Mouse (Mus musculus): ENCODE measurements around the gene Calhm1. TPM values are rescaled to one million over a fixed set of nuclear protein-coding genes. Genes with fewer than 3 reads are reported as not detected.
"Not testable (repeated sequence)": the region's sequence is repeated elsewhere in the genome, so short reads cannot be mapped to it uniquely, and the experiment has no call there.

The Calhm1 gene
- polyA plus RNA-seq, 1 experiment, result not detected

DNA sequence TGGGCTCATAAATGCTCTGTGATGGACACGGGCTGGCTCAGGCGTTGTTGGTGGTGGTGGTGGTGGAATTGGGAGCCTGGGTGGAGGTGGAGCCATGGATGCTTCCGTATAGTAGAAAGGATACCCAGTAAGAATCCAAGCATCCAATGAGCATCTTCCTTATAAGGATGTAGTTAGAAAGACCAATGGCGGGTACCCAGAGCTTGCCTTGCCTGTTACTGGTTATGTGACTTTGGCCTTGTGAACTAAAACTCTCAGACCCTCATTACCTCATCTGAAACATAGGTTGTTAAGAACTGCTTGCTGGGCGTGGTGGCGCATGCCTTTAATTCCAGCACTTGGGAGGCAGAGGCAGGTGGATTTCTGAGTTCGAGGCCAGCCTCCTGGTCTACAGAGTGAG lies 9.7 kb upstream of the Calhm1 start:
- TF ChIP-seq POLR2A (IDR thresholded peaks at IDR 0.05; ENCODE audit: low read depth, low read length) (no peak), CTCF (IDR thresholded peaks at IDR 0.05; ENCODE audit: extremely low read depth, insufficient read depth, insufficient read length, insufficient replicate concordance) (no peak)
- H3K27me3 ChIP-seq (ENCODE audit: control insufficient read depth, insufficient read depth, low read length), result no peaks in the 10 kb centered on the region
- peaks cover under 1% of the 10 kb centered on the region; the same call in 1 of the 2 replicates for H3K4me1 ChIP-seq (ENCODE audit: control insufficient read depth, insufficient read depth, insufficient read length)
- H3K27ac ChIP-seq (ENCODE audit: insufficient read depth, low read length), result no peak overlapping the region
- no peaks in the 10 kb centered on the region for H3K36me3 ChIP-seq (ENCODE audit: control insufficient read depth, insufficient read depth, low read length)
- no peak for DNase-seq (ENCODE audit: low read depth in 1 of 2, low spot score in 2 of 2)
- H3K4me3 ChIP-seq (ENCODE audit: extremely low read depth, insufficient read depth, insufficient read length), result no peak overlapping the region
- 90% methylated on average over 7 of the region's 7 CpGs for WGBS

DNA sequence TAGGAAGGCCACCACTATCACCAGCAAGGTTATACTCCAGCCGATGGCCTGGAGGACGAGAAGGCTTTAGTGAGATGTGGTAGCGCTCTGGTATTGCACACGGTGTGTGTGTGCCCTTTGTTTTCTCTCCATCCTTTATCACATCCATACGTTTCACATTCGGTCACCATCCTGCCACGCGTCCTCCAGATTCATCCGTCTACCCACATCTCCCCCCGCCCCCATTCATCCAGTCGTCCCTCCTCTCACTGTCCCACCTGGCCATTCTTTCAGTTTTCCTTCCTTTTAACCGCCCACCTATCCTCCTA lies 8.0 kb upstream of the Calhm1 start:
- no peak overlapping the region for H3K27ac ChIP-seq (ENCODE audit: insufficient read depth, low read length)
- WGBS, result 75% methylated on average over 12 of the region's 12 CpGs
- no peak for DNase-seq (ENCODE audit: low read depth in 1 of 2, low spot score in 2 of 2)
- H3K4me3 ChIP-seq (ENCODE audit: extremely low read depth, insufficient read depth, insufficient read length), result no peak overlapping the region
- H3K36me3 ChIP-seq (ENCODE audit: control insufficient read depth, insufficient read depth, low read length), result no peaks in the 10 kb centered on the region
- H3K4me1 ChIP-seq (ENCODE audit: control insufficient read depth, insufficient read depth, insufficient read length), result peaks cover 12% of the 10 kb centered on the region; the same call in 1 of the 2 replicates
- H3K27me3 ChIP-seq (ENCODE audit: control insufficient read depth, insufficient read depth, low read length), result no peaks in the 10 kb centered on the region
- TF ChIP-seq POLR2A (IDR thresholded peaks at IDR 0.05; ENCODE audit: low read depth, low read length) (no peak), CTCF (IDR thresholded peaks at IDR 0.05; ENCODE audit: extremely low read depth, insufficient read depth, insufficient read length, insufficient replicate concordance) (no peak)

DNA sequence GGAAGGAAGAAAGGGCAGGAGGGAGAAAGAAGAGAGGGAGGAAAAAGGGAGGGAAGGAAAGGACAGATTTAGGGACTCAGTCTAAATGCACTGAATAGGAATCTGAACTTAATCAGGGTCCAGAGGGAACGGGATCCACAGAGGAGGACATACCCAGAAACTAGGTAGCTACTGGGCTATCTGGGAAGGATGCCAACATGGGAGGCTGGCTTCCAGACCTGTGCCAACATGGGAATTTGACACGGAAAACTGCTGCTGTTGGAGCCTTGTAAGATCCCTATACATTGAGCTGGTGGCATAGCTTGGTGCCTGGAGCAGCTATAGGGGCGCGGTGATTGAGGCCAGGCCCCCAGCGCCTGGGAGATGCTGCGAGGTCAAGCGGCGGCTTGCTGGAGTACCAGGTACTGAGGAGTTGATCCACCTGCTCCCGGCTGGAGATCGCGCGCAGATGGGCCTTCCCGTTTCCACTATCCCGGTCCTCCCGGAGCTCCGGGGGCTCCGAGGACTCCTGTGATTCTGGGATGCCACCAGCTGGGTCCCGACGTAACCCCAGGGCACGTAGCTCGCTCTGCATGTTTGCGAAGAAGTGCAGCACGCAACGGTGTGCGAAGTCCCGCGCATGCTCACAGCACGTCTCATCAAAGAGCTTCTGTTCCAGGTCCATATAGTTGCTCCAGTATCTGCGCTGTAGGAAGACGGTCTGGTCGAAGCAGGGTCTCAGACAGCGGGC lies 7.4 kb upstream of the Calhm1 start:
- TF ChIP-seq CTCF (IDR thresholded peaks at IDR 0.05; ENCODE audit: extremely low read depth, insufficient read depth, insufficient read length, insufficient replicate concordance) (no peak), POLR2A (IDR thresholded peaks at IDR 0.05; ENCODE audit: low read depth, low read length) (no peak)
- H3K36me3 ChIP-seq (ENCODE audit: control insufficient read depth, insufficient read depth, low read length), result no peaks in the 10 kb centered on the region
- no peak for DNase-seq (ENCODE audit: low read depth in 1 of 2, low spot score in 2 of 2)
- H3K4me3 ChIP-seq (ENCODE audit: extremely low read depth, insufficient read depth, insufficient read length), result no peak overlapping the region
- H3K27ac ChIP-seq (ENCODE audit: insufficient read depth, low read length), result no peak overlapping the region
- H3K4me1 ChIP-seq (ENCODE audit: control insufficient read depth, insufficient read depth, insufficient read length), result peaks cover 12% of the 10 kb centered on the region; the same call in 1 of the 2 replicates
- 44% methylated on average over 32 of the region's 32 CpGs for WGBS
- H3K27me3 ChIP-seq (ENCODE audit: control insufficient read depth, insufficient read depth, low read length), result no peaks in the 10 kb centered on the region

DNA sequence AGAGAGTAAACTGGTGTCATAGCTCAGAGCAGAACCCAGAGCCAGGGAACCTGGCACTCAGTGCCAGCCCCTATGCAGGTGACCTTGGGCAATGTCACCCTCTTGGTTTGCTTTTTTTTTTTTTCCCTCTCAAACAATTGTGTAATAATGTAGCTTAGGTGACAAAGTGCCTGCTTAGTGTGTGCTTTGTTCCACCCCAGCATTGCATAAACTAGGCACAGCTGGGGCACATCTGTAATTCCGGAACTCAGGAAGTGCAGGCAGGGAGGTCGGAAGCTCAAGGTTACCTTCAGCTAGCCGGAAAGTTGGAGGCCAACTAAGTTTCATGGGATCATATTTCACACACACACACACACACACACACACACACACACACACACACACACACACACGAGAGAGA lies 5.8 kb upstream of the Calhm1 start:
- TF ChIP-seq CTCF (IDR thresholded peaks at IDR 0.05; ENCODE audit: extremely low read depth, insufficient read depth, insufficient read length, insufficient replicate concordance) (no peak), POLR2A (IDR thresholded peaks at IDR 0.05; ENCODE audit: low read depth, low read length) (no peak)
- H3K27me3 ChIP-seq (ENCODE audit: control insufficient read depth, insufficient read depth, low read length), result no peaks in the 10 kb centered on the region
- no peak for DNase-seq (ENCODE audit: low read depth in 1 of 2, low spot score in 2 of 2)
- 61% methylated on average over 4 of the region's 4 CpGs for WGBS
- H3K4me3 ChIP-seq (ENCODE audit: extremely low read depth, insufficient read depth, insufficient read length), result no peak overlapping the region
- peaks cover 12% of the 10 kb centered on the region; the same call in 1 of the 2 replicates for H3K4me1 ChIP-seq (ENCODE audit: control insufficient read depth, insufficient read depth, insufficient read length)
- H3K27ac ChIP-seq (ENCODE audit: insufficient read depth, low read length), result no peak overlapping the region
- no peaks in the 10 kb centered on the region for H3K36me3 ChIP-seq (ENCODE audit: control insufficient read depth, insufficient read depth, low read length)

DNA sequence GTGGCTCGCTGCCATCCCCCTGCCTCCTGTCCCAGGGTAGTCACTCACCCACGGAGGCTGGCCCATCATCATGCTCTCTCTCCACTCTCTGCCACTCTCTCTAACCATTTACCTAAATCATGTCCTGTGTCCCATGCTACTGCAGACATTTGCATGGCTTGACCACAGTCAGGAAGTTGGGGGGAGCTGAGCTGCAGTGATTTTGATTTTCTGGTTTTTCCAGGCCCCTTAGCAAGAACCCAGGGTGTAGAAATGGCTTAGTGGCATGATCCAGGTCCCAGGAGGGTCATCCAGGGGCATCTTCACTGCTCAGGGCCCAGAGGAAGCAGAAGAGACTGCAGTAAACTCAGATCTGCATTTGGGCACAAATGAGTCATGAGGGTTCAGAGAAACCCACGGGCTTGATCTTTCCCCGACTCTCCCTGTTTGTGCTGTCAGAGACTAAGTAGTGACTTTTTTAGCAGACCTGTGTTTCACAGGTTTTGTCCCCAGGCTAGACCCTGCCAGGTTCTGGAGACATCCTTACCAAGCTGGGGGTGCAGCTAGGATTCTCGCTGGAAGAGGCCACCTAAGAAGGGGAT lies 4.3 kb upstream of the Calhm1 start:
- H3K27ac ChIP-seq (ENCODE audit: insufficient read depth, low read length), result no peak overlapping the region
- no peaks in the 10 kb centered on the region for H3K36me3 ChIP-seq (ENCODE audit: control insufficient read depth, insufficient read depth, low read length)
- 31% methylated on average over 5 of the region's 5 CpGs for WGBS
- H3K4me1 ChIP-seq (ENCODE audit: control insufficient read depth, insufficient read depth, insufficient read length), result peaks cover 12% of the 10 kb centered on the region; the same call in 1 of the 2 replicates
- no peak for TF ChIP-seq CTCF (IDR thresholded peaks at IDR 0.05; ENCODE audit: extremely low read depth, insufficient read depth, insufficient read length, insufficient replicate concordance)
- TF ChIP-seq POLR2A (IDR thresholded peaks at IDR 0.05; ENCODE audit: low read depth, low read length), result no peak
- no peaks in the 10 kb centered on the region for H3K27me3 ChIP-seq (ENCODE audit: control insufficient read depth, insufficient read depth, low read length)
- DNase-seq (ENCODE audit: low read depth in 1 of 2, low spot score in 2 of 2), result peak in 1 of 2 experiments; percentile 33
- no peak overlapping the region for H3K4me3 ChIP-seq (ENCODE audit: extremely low read depth, insufficient read depth, insufficient read length)

DNA sequence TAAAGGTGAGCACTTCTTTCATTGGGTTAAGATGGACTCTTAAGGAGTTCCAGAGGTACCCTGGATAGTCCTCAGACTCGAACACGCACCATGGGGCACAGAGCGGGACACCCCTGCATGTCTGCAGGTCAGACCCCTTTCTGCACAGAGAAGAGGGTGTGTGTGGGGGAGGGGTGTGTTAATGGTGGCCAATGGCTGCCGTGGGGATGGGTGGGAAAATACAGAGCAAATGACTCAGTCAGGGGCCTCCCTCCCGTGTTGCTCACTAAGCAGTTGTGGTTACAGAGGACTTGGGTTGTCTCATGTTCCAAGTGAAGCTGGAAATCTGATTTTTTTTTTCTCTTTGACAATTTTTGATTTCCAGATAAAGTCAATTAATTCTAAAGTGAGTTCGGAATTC lies 1.6 kb downstream of the Calhm1 start:
- no peaks in the 10 kb centered on the region for H3K36me3 ChIP-seq (ENCODE audit: control insufficient read depth, insufficient read depth, low read length)
- TF ChIP-seq POLR2A (IDR thresholded peaks at IDR 0.05; ENCODE audit: low read depth, low read length) (no peak), CTCF (IDR thresholded peaks at IDR 0.05; ENCODE audit: extremely low read depth, insufficient read depth, insufficient read length, insufficient replicate concordance) (no peak)
- WGBS, result 80% methylated on average over 6 of the region's 6 CpGs

DNA sequence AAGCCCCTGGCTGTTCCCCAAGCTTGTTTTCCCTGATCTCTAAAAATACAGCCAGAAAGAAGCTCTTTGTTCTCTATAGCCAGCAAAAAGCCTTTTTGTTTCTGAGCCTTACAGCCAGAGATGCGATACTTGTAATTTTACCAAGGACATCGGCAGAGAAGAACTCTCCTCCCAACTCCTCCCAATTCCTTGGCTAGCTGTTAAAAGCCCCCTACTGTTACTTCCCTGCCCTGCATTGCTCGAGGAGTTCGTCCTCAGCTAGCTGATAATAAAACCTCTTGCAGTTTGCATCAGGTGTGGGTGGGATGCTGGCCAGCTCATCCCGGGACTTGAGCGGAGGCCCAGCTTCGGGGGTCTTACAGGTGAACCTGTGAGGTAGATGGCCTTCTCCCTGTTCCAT lies 4.4 kb downstream of the Calhm1 start:
- not testable (repeated sequence) for DNase-seq (ENCODE audit: low read depth in 1 of 2, low spot score in 2 of 2); H3K4me3 ChIP-seq (ENCODE audit: extremely low read depth, insufficient read depth, insufficient read length); H3K27me3 ChIP-seq (ENCODE audit: control insufficient read depth, insufficient read depth, low read length); H3K36me3 ChIP-seq (ENCODE audit: control insufficient read depth, insufficient read depth, low read length); H3K27ac ChIP-seq (ENCODE audit: insufficient read depth, low read length)
- 76% methylated on average over 7 of the region's 7 CpGs for WGBS
- peaks cover 23% of the 10 kb centered on the region; the same call in 1 of the 2 replicates for H3K4me1 ChIP-seq (ENCODE audit: control insufficient read depth, insufficient read depth, insufficient read length)

More for the DNA sequence above, 1.6 kb downstream of the Calhm1 start:
- no peaks in the 10 kb centered on the region for H3K27me3 ChIP-seq (ENCODE audit: control insufficient read depth, insufficient read depth, low read length)
- DNase-seq (ENCODE audit: low read depth in 1 of 2, low spot score in 2 of 2), result no peak
- H3K4me3 ChIP-seq (ENCODE audit: extremely low read depth, insufficient read depth, insufficient read length), result no peak overlapping the region
- no peak overlapping the region for H3K27ac ChIP-seq (ENCODE audit: insufficient read depth, low read length)
- peaks cover 7% of the 10 kb centered on the region; the same call in 1 of the 2 replicates for H3K4me1 ChIP-seq (ENCODE audit: control insufficient read depth, insufficient read depth, insufficient read length)

Data from spleen, adult 2 months (tissue).